Mouse (Mus musculus): ENCODE results near the gene Ppox. TPM values are rescaled to one million over a fixed set of nuclear protein-coding genes. Genes with fewer than 3 reads are reported as not detected.

Ppox gene
- total RNA-seq, 2 experiments from 2014 or later = 22.6 to 25.8 TPM

- no peak for DNase-seq (ENCODE audit: low spot score in 2 of 2)
These were observed 12.6 kb downstream of the Ppox start for GRCm38 (mm10) chr1:171268341-171268740.

GRCm38 (mm10) chr1:171265971-171266744 lies 14.8 kb downstream of the Ppox start:
- no peak for DNase-seq (ENCODE audit: low spot score in 2 of 2)

- DNase-seq (ENCODE audit: low spot score in 2 of 2) = no peak
These were observed 17.1 kb downstream of the Ppox start for GRCm38 (mm10) chr1:171263666-171264461.

- DNase-seq (ENCODE audit: low spot score in 2 of 2) = peak in 1 of 2 experiments; percentile 56
These were observed 17.8 kb downstream of the Ppox start for GRCm38 (mm10) chr1:171263185-171263611.

- peak in 1 of 2 experiments; percentile 75 for DNase-seq (ENCODE audit: low spot score in 2 of 2)
These were observed 18.3 kb downstream of the Ppox start for GRCm38 (mm10) chr1:171262594-171263130.

- no peak for DNase-seq (ENCODE audit: low spot score in 2 of 2)
These were observed 20.7 kb downstream of the Ppox start for GRCm38 (mm10) chr1:171260316-171260715.

GRCm38 (mm10) chr1:171258921-171259320 lies 22.1 kb downstream of the Ppox start:
- DNase-seq (ENCODE audit: low spot score in 2 of 2) = no peak

- no peak for DNase-seq (ENCODE audit: low spot score in 2 of 2)
These were observed 23.2 kb downstream of the Ppox start for GRCm38 (mm10) chr1:171257781-171258180.

- DNase-seq (ENCODE audit: low spot score in 2 of 2) = peak in 1 of 2 experiments; percentile 62
These were observed 23.9 kb downstream of the Ppox start for GRCm38 (mm10) chr1:171256937-171257548.

- no peak for DNase-seq (ENCODE audit: low spot score in 2 of 2)
These were observed 24.7 kb downstream of the Ppox start for GRCm38 (mm10) chr1:171256095-171256818.

- no peak for DNase-seq (ENCODE audit: low spot score in 2 of 2)
These were observed 28.6 kb downstream of the Ppox start for GRCm38 (mm10) chr1:171252415-171252814.

- peak in 1 of 2 experiments; percentile 69 for DNase-seq (ENCODE audit: low spot score in 2 of 2)
These were observed 29.2 kb downstream of the Ppox start for GRCm38 (mm10) chr1:171251594-171252324.

GRCm38 (mm10) chr1:171250680-171251593 lies 30.0 kb downstream of the Ppox start, which contains the start of gene Ndufs2:
Gene Ndufs2, minus strand, starts transcription at chr1:171251388.
- DNase-seq (ENCODE audit: low spot score in 2 of 2) = peak in 1 of 2 experiments; percentile 64

GRCm38 (mm10) chr1:171249913-171250600 lies 30.9 kb downstream of the Ppox start, which contains the start of gene Adamts4:
Gene Adamts4, plus strand, starts transcription at chr1:171250421.
- DNase-seq (ENCODE audit: low spot score in 2 of 2) = peak in 1 of 2 experiments; percentile 67

- no peak for DNase-seq (ENCODE audit: low spot score in 2 of 2)
These were observed 32.4 kb downstream of the Ppox start for GRCm38 (mm10) chr1:171248386-171249226.

GRCm38 (mm10) chr1:171247916-171248315 lies 33.1 kb downstream of the Ppox start:
- DNase-seq (ENCODE audit: low spot score in 2 of 2) = no peak

- no peak for DNase-seq (ENCODE audit: low spot score in 2 of 2)
These were observed 33.5 kb downstream of the Ppox start for GRCm38 (mm10) chr1:171247453-171247841.
